Comparison of ENCODE assay signal across 9 mouse cellular contexts in the genomic region with DNA sequence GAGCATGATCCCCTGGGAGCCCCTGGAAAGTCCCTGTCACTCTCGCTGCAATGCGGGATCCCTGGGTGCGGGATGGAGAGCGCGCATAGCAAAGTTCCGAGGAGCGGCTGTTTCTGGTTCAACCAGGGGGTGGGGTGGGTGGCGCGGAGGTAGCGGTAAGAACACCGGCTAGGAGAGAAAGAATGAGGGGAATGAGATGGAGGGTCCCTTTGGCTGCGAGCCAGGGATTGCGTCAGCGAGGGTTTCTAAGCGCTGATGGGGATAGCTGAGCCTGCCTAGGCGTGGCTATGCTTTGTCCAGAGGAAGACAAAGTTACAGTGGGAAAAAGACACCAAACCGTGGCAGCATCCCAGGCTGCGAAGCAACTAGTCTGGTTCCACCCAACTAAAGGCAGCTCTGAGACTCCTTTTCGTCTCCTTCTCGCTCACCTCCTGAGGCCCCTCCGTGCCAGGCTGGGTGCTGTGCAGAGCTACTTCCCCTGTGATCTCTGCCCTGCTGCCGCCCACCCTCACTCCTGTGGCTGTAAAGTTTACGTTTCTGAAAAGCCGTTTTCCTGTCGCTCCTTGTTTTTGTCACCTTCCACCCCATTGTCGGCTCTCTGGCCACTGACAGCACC. TPM values are rescaled to one million over a fixed set of nuclear protein-coding genes. Genes with fewer than 3 reads are reported as not detected.
A peak's percentile ranks its signal among the peaks of the same experiment; 100 is the strongest.
DNase-seq lines count a peak whose midpoint lies in the region; TF ChIP-seq lines count a peak whose summit lies in the region.
"Had no signal": no experiment of that assay in that cellular context is flagged by ENCODE, and none has a peak within 500 bp of the region (broad histone marks: within the 10 kb centered on the region; RNA-seq: fewer than 3 reads in every experiment).

No protein-coding gene starts in this region.

- intact Hi-C loops in heart, postnatal 25 days (cut with DNase I), result no loop called here

- DNase-seq in cerebellum, postnatal 10 days, result peak; percentile 81 to 82
- DNase-seq in cerebellum, adult 11 months, result no peak
- peak; percentile 49 for DNase-seq in heart, postnatal 25 days (ENCODE audit: low spot score)
- DNase-seq in liver, result peak; percentile 70
- peak; percentile 62 for DNase-seq in naive thymus-derived CD4-positive, alpha-beta T cell, adult 2 months (ENCODE audit: low read depth)
- DNase-seq in thymus, postnatal 25 days, result peak; percentile 61

- TF ChIP-seq EP300 in ES-Bruce4 (IDR thresholded peaks at IDR 0.05; ENCODE audit: insufficient read depth, low read depth, low read length), result peak; percentile 44; the same call in 1 of the 2 replicates

- H3K4me3 ChIP-seq in ES-Bruce4 (ENCODE audit: low read depth, low read length), result peak overlapping the region; percentile 85
- peak overlapping the region; percentile 71 for H3K4me3 ChIP-seq in embryonic fibroblast, embryonic 13.5 days (ENCODE audit: insufficient read depth, low read length)

- H3K27me3 ChIP-seq in ES-Bruce4 (ENCODE audit: control insufficient read depth, insufficient read depth, low read length, poor library complexity, severe bottlenecking), result no peaks in the 10 kb centered on the region

- TF ChIP-seq CTCF in ES-Bruce4 (IDR thresholded peaks at IDR 0.05; ENCODE audit: low read depth, low read length), result no peak
- no peak for TF ChIP-seq CTCF in embryonic fibroblast, embryonic 13.5 days (IDR thresholded peaks at IDR 0.05; ENCODE audit: borderline replicate concordance, insufficient read depth, low read length)

- no peaks in the 10 kb centered on the region for H3K9me3 ChIP-seq in ES-Bruce4 (replicated peaks; ENCODE audit: control insufficient read depth, insufficient read depth, low read length, poor library complexity, severe bottlenecking)

- TF ChIP-seq POLR2A in ES-Bruce4 (IDR thresholded peaks at IDR 0.05; ENCODE audit: insufficient read depth, low read length), result no peak
- TF ChIP-seq POLR2A in embryonic fibroblast, embryonic 13.5 days (IDR thresholded peaks at IDR 0.05; ENCODE audit: low read depth, low read length), result peak; percentile 56; the same call in 1 of the 2 replicates

- H3K27ac ChIP-seq in ES-Bruce4 (ENCODE audit: insufficient read depth, low read length), result peak overlapping the region; percentile 21; the same call in 1 of the 2 replicates
- H3K27ac ChIP-seq in embryonic fibroblast, embryonic 13.5 days (ENCODE audit: insufficient read depth, low read length), result peak overlapping the region; percentile 86

- peak overlapping the region; percentile 52 for H3K9ac ChIP-seq in ES-Bruce4 (ENCODE audit: low read depth, poor library complexity, severe bottlenecking)

- H3K36me3 ChIP-seq in ES-Bruce4 (ENCODE audit: control insufficient read depth, insufficient read depth, low read length, poor library complexity, severe bottlenecking), result no peaks in the 10 kb centered on the region

- H3K4me1 ChIP-seq in ES-Bruce4 (ENCODE audit: control insufficient read depth, insufficient read depth, low read length), result peaks cover 6% of the 10 kb centered on the region
- no peaks in the 10 kb centered on the region; the same call in 1 of the 2 replicates for H3K4me1 ChIP-seq in embryonic fibroblast, embryonic 13.5 days (ENCODE audit: control insufficient read depth, insufficient read depth, low read length)

RNA-seq across cellular contexts. Expression of a gene that starts 0.8 kb away (rescaled TPM):
- 155 and 156 TPM in 2 replicates for polyA plus RNA-seq in ES-Bruce4 (2011; ENCODE audit: insufficient read depth, insufficient read length, low read depth, missing spikeins)
- polyA plus RNA-seq in embryonic fibroblast, embryonic 13.5 days (2011; ENCODE audit: insufficient read length, low read depth, missing spikeins), result 177 and 225 TPM in 2 replicates
- total RNA-seq in heart, postnatal 25 days (2021), result 1 to 10 TPM; 3.6 to 4.3 TPM

RNA-seq across cellular contexts. Expression of a gene that starts 25.3 kb away (rescaled TPM):
- not detected in 2 replicates for polyA plus RNA-seq in ES-Bruce4 (2011; ENCODE audit: insufficient read depth, insufficient read length, low read depth, missing spikeins)
- 0.25 and 0.26 TPM in 2 replicates for polyA plus RNA-seq in embryonic fibroblast, embryonic 13.5 days (2011; ENCODE audit: insufficient read length, low read depth, missing spikeins)
- not detected for total RNA-seq in heart, postnatal 25 days (2021)
- total RNA-seq: left cerebral cortex, postnatal 25 days had no signal

RNA-seq across cellular contexts. Expression of a gene that starts 46.3 kb away (rescaled TPM):
- 265 and 277 TPM in 2 replicates for polyA plus RNA-seq in ES-Bruce4 (2011; ENCODE audit: insufficient read depth, insufficient read length, low read depth, missing spikeins)
- 248 and 249 TPM in 2 replicates for polyA plus RNA-seq in embryonic fibroblast, embryonic 13.5 days (2011; ENCODE audit: insufficient read length, low read depth, missing spikeins)
- 10 to 100 TPM; 77.8 to 84.2 TPM for total RNA-seq in heart, postnatal 25 days (2021)
